Mouse (Mus musculus) stomach, postnatal 0 days (tissue): Measurements from ENCODE around the gene Olfr738. TPM values are rescaled to one million over a fixed set of nuclear protein-coding genes. Genes with fewer than 3 reads are reported as not detected.

Source experiments
- ATAC-seq: fragments of 200-750 bp; cut with Nextera tagmentation; 2 replicates; pipeline ENCODE4 v1.8.0; 2017; ENCODE audit not compliant: low FRiP score, low TSS enrichment
- DNase-seq: peaks from one replicate; pipeline ENCODE4 v3.0.0-alpha.2; 2016; ENCODE audit warnings: low spot score
- H3K27ac ChIP-seq: fragments of 300-500 bp; sonication (generic); replicated peaks from 2 replicates; pipeline ENCODE4 v1.5.1; 2014; ENCODE audit warnings: mild to moderate bottlenecking, control low read depth
- H3K27me3 ChIP-seq: fragments of 300-500 bp; sonication (generic); 2 replicates; pipeline ENCODE4 v1.6.1; 2014; ENCODE audit warnings: low read length; ENCODE audit not compliant: control insufficient read depth, insufficient read depth
- H3K36me3 ChIP-seq: fragments of 300-500 bp; sonication (generic); 2 replicates; pipeline ENCODE4 v1.6.1; 2014; ENCODE audit warnings: low read length, mixed read lengths; ENCODE audit not compliant: control insufficient read depth, insufficient read depth
- H3K4me1 ChIP-seq: fragments of 300-500 bp; sonication (generic); replicated peaks from 2 replicates; pipeline ENCODE4 v1.6.1; 2014; ENCODE audit warnings: antibody characterized with exemption; ENCODE audit not compliant: control insufficient read depth, insufficient read depth
- H3K4me2 ChIP-seq: fragments of 300-500 bp; sonication (generic); replicated peaks from 2 replicates; pipeline ENCODE4 v1.6.1; 2014; ENCODE audit warnings: low read depth, mild to moderate bottlenecking, control low read depth, moderate library complexity
- H3K4me3 ChIP-seq: fragments of 300-500 bp; sonication (generic); 2 replicates; pipeline ENCODE4 v1.5.1; 2014; ENCODE audit warnings: low read depth, low read length, control low read depth
- H3K9ac ChIP-seq: fragments of 300-500 bp; sonication (generic); 2 replicates; pipeline ENCODE4 v1.6.1; 2014; ENCODE audit warnings: mild to moderate bottlenecking, low read length, control low read depth, mixed read lengths
- H3K9me3 ChIP-seq: fragments of 300-500 bp; sonication (generic); 2 replicates; pipeline ENCODE4 v1.6.1; 2016; ENCODE audit warnings: low read length; ENCODE audit not compliant: control insufficient read depth
- CTCF ChIP-seq: IDR thresholded peaks from 2 replicates; pipeline ENCODE4 v1.5.1; 2016; ENCODE audit warnings: antibody characterized with exemption, low read depth, mild to moderate bottlenecking, moderate library complexity
- EP300 ChIP-seq: optimal IDR thresholded peaks from 2 replicates; pipeline ENCODE3; 2016; ENCODE audit warnings: antibody characterized with exemption
- whole genome bisulfite sequencing: fragments of 180-500 bp; shearing (Covaris S2); extraction: QIAGEN DNeasy Blood & Tissue Kit; methylation state at CpG from one replicate; pipeline ENCODE4 v1.1.7; 2014; 5-methylcytosine and 5-hydroxymethylcytosine counted together
- polyA plus RNA-seq: library from polyadenylated mRNA; unstranded; fragments of >200 nt; fragmentation: Nextera tagmentation; extraction: Ambion mirVana; gene quantifications from 2 replicates; pipeline ENCODE4 v1.2.1, GENCODE M21; 2015

Olfr738 gene
- not detected in 2 replicates for polyA plus RNA-seq

DNA sequence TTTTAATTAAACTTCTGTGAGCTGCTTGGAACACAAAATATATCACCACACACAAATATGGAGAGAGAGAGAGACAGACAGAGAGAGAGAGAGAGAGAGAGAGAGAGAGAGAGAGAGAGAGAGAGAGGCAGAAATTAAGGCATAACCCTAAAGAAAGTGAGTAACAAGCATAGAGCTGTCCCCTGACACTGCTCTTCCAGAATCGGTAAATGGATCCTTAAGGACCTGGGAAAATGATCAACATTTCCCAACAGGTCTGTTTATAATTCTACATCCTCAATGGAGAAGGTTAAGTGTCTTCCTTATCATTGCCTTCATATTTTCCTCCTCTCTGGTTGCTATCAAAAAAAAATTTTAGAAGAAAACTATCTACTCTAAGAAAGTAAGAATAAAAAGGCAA is at the start of gene Olfr738:
TSS of gene Olfr738 (plus strand) at position 301 of the 400 bp plus-strand sequence.
- Histone ChIP-seq H3K4me3 (no peak within 1 kb of the TSS), H3K27me3 (no peaks in the 10 kb centered on the region), H3K36me3 (no peaks in the 10 kb centered on the region), H3K4me2 (no peak within 1 kb of the TSS), H3K4me1 (no peaks in the 10 kb centered on the region), H3K9ac (no peak within 1 kb of the TSS), H3K9me3 (no peaks in the 10 kb centered on the region), H3K27ac (no peak within 1 kb of the TSS)
- DNase-seq (no peak), ATAC-seq (no peak)
- TF ChIP-seq CTCF (no peak), EP300 (no peak)
- WGBS = 88% methylated on average over 1 of the region's 1 CpGs

DNA sequence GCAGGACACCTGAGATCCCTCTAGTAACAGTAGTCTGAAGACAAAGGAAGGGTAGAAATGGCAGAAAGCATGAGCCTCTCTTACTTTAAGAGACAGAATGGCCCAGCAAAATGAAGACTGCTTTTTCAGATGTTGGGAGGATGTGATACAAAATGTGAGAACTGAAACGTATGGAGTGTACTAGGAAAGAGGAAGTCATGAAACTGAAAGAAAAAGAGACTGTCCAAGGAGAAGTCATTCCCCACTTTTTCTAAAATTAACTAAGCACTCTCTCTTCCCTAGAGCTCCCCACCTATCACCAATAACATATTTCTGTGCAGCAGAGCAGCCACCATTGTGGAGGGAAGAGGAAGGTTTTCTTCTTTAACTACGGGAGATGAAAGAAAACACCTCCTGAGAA is 49.8 kb upstream of the Olfr738 start, which contains the start of gene Tlr11:
TSS of gene Tlr11 (plus strand) at position 322 of the 400 bp plus-strand sequence.
- Histone ChIP-seq H3K9me3 (no peaks in the 10 kb centered on the region), H3K4me2 (no peak within 1 kb of the TSS), H3K27ac (no peak within 1 kb of the TSS), H3K9ac (no peak within 1 kb of the TSS), H3K4me3 (no peak within 1 kb of the TSS), H3K27me3 (no peaks in the 10 kb centered on the region), H3K4me1 (no peaks in the 10 kb centered on the region), H3K36me3 (no peaks in the 10 kb centered on the region)
- TF ChIP-seq CTCF (no peak), EP300 (no peak)
- WGBS = 75% methylated on average over 2 of the region's 2 CpGs
- DNase-seq = no peak
- ATAC-seq = no peak

DNA sequence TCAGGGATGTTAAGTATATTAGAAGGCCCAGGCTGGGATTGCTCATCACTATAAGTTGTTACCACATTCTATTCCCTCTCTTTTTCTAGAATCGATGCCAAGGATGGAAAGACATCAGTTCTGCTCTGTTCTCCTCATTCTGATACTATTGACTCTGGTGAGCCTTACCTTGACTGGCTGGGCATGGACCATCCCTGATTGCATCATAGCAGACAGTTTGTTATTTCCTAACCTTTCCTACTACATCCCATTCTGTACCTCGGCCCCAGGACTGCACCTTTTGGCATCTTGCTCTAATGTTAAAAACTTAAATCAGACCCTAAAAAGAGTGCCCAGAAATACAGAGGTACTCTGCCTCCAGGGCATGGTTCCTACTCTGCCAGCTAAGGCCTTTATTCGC is 46.9 kb upstream of the Olfr738 start:
- TF ChIP-seq CTCF = no peak
- Histone ChIP-seq H3K27me3 (no peaks in the 10 kb centered on the region), H3K9me3 (no peaks in the 10 kb centered on the region), H3K36me3 (no peaks in the 10 kb centered on the region), H3K4me1 (no peaks in the 10 kb centered on the region), H3K27ac (no peak overlapping the region), H3K9ac (no peak overlapping the region), H3K4me2 (no peak overlapping the region), H3K4me3 (no peak overlapping the region)
- no peak for ATAC-seq
- DNase-seq = no peak
- 84% methylated on average over 3 of the region's 3 CpGs for WGBS

DNA sequence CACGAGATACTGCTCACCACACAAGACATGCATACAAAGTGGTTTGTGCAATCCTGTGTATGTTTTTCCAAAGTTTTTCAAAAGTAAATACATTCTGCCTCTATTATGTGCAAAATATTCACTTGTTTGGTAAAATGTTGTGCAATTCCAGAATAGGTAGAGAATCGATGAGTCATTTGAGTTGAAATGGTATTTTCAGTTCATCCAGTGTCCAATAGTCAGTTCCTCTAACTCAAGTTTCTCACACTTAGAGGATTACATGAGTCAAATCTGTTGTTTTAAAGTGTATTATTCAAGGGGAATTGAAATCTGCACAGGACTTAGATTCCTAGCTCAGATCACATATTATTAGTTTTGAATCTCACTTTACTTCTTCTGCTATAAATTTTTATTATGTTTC is 43.8 kb upstream of the Olfr738 start:
- Histone ChIP-seq H3K4me3 (no peak overlapping the region), H3K36me3 (no peaks in the 10 kb centered on the region), H3K9ac (no peak overlapping the region), H3K27ac (no peak overlapping the region), H3K27me3 (no peaks in the 10 kb centered on the region), H3K4me2 (no peak overlapping the region), H3K9me3 (no peaks in the 10 kb centered on the region), H3K4me1 (no peaks in the 10 kb centered on the region)
- TF ChIP-seq EP300 = no peak
- no peak for TF ChIP-seq CTCF
- 77% methylated on average over 2 of the region's 2 CpGs for WGBS
- ATAC-seq = no peak
- no peak for DNase-seq

DNA sequence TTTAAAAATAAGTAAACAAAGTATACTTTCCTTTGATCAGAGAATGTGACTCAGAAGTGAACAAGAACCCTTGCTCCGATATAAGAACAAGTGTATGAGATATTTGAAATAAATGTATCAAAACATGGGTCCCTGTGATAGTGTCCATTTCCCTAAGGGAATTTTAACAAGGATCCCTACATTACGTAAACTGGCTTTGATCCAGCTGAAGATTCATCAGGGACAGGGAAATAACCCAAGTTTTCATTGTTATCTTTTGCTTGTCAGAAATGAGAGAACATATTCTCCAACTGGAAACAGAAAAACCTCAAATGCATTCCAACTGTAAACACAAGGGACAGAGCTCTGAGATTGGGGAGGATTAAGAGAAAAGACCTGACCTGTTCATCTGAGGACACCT is 26.5 kb upstream of the Olfr738 start, which contains the start of gene Olfr736:
TSS of gene Olfr736 (plus strand) at position 301 of the 400 bp plus-strand sequence.
- 64% methylated on average over 2 of the region's 2 CpGs for WGBS
- Histone ChIP-seq H3K36me3 (no peaks in the 10 kb centered on the region), H3K4me3 (no peak within 1 kb of the TSS), H3K4me2 (no peak within 1 kb of the TSS), H3K27me3 (no peaks in the 10 kb centered on the region), H3K27ac (no peak within 1 kb of the TSS), H3K4me1 (no peaks in the 10 kb centered on the region), H3K9me3 (no peaks in the 10 kb centered on the region), H3K9ac (no peak within 1 kb of the TSS)
- no peak for TF ChIP-seq CTCF
- no peak for TF ChIP-seq EP300
- ATAC-seq (no peak), DNase-seq (no peak)

DNA sequence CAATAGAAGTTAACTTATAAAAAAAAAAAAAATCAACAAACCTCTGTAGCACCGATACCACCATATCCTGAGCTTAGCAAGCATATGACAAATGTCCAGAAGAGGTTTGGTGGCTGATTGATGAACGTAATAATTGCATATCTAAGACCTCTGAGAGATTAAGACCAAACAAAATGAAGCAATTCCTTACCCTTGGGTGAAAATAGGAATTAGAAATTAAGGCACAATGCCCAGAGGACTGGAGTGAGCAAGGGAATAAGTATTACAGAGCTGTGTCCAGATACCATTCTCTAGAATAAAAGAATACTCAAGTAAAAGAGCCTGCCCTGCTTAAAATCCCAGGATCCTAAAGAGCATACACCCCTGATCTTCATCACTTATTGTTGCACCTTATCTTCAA is 11.0 kb downstream of the Olfr738 start, which contains the start of gene Olfr739:
TSS of gene Olfr739 (plus strand) at position 301 of the 400 bp plus-strand sequence.
- Histone ChIP-seq H3K36me3 (no peaks in the 10 kb centered on the region), H3K27ac (no peak within 1 kb of the TSS), H3K9me3 (no peaks in the 10 kb centered on the region), H3K4me2 (no peak within 1 kb of the TSS), H3K4me1 (no peaks in the 10 kb centered on the region), H3K27me3 (no peaks in the 10 kb centered on the region), H3K4me3 (no peak within 1 kb of the TSS), H3K9ac (no peak within 1 kb of the TSS)
- WGBS = 46% methylated on average over 2 of the region's 2 CpGs
- TF ChIP-seq EP300 (no peak), CTCF (no peak)
- no peak for ATAC-seq
- no peak for DNase-seq
